Mouse (Mus musculus) cerebellum, adult 11-12 months (tissue): ENCODE results near the gene BC017158.
"Not testable (repeated sequence)": the region's sequence is repeated elsewhere in the genome, so short reads cannot be mapped to it uniquely, and the experiment has no call there.

ENCODE experiments used
- DNase-seq: peaks from one replicate; pipeline ENCODE4 v3.0.0; 2022

BC017158 gene

GRCm38 (mm10) chr7:128297617-128298480 is at the start of gene BC017158:
TSS of gene BC017158 (minus strand) at chr7:128298170.
- peak; percentile 62 for DNase-seq

DNA sequence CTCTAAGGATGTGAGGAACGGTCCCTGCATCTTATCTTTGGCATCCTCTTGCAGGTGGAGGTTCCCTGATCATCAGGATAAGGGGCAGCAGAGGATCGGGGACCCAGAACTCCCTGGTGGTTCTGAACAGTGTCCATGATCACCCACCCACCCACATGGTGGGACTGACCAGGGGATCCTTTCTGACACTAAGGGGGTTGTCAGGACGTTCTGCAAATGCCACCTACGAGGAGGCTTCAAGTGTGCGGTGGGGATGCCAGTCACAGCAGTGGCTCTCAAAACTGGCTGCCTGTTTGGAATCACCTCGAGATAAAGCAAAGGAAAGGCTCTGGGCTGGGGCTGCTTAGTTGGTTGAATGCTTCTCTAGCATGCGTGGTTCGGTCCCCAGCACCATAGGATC is 49.0 kb upstream of the BC017158 start:
- DNase-seq: no peak

- DNase-seq: no peak
Observed at GRCm38 (mm10) chr7:128346522-128346921, 48.6 kb upstream of the BC017158 start.

DNA sequence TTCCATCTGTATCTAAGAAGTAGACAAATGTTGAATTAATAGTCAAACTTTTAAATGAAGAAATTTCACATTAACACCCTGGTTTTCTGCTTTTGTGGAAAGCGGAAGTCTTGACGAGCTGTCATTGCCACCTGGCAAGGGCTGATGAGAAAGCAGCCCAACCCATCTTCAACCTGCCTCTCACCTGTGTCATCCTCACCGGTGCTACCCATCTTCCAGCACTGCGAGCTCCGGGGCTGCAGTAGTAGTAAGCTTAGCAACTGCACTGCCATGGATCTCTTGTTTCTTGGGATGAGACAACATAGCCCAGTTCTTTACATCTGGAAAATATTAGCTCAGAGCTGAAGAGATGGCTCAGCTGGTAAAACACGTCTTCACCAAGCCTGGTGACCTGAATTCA is 47.7 kb upstream of the BC017158 start:
- no peak for DNase-seq

DNA sequence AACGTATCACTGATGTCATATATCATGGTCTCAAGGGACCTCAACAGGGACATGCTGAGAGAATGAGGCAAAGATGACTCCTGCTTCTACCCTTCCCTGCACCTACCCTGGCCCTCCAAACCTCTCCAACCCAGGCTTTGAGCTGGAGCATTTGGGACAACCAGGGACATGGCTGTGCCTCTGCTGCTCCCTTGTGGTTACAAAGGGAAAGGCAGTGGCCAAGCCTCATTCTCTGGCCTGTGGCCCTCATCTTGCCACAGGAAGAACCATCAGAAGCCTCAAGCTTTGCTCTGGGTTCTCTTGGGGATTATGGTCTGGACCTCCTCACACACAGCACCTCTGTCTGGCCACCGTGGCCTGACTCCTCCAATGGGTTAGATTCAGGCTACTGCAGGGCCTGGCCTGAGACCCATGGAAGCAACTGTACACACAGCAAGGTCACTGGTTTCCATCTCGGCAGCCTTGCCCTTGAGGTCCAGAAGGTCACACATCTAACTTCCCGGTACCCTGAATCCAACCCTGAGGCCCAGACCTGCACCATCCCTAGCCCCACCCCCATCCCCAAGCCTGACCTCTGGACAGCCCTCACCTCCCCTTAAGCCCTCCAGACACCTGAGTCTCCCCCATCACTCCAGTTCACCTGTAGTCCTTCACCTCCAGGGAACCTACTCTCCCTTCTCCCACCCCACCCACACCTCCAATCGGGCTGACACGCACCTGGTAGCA is 47.1 kb upstream of the BC017158 start:
- peak; percentile 72 for DNase-seq

DNA sequence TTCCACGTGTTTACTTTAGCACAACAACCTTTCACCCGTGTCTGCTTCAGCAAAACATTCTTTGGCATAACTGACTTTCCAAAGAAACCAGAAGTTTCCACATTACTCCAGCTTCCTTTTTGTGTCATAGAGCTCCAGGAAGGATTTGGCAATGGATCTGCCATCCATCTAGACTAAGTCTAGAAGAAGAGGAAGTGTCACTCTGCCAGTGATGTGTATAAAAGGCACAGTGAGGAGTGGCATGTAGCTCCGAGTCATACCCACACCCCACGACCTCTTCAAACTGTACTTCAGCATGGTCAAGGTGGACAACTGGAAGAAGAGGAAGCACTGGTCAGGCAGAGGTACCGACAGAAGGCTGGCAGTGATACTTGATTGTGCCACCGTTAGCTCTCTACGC is 46.5 kb upstream of the BC017158 start:
- DNase-seq: no peak

DNA sequence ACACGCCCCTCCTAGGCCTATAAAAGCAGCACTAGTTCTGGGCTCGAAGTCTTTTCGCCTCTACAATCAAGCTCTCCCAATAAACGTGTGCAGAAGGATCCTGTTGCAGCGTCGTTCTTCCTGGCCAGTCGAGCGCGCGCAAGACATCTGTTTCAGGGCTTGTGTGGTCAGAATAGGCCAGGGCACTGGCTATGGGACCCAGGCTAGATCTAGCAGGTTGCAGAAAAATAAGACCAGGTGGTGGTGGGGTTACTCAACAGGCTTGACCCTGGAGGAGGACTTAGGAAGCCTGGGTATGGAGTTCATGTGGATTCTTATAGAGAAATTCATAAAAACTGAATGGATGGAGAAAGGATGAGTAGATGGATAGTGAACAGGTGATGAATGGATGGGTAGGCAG is 44.7 kb upstream of the BC017158 start:
- not testable (repeated sequence) for DNase-seq

DNA sequence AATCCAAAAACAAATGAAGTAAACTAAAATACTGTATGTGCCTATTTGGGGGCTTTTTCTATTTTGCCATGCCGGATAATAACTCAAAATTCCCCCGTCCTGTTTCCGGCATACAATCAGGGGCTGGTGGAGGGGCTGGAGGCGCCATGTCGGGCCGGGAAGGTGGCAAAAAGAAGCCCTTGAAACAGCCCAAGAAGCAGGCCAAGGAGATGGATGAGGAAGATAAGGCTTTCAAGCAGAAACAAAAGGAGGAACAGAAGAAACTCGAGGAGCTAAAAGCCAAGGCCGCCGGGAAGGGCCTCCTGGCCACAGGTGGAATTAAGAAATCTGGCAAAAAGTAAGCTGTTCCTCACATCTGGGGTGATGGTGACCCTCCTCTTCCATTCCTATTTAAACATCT is 42.4 kb upstream of the BC017158 start:
- not testable (repeated sequence) for DNase-seq

GRCm38 (mm10) chr7:128332896-128333295 is 34.9 kb upstream of the BC017158 start:
- DNase-seq: no peak

DNA sequence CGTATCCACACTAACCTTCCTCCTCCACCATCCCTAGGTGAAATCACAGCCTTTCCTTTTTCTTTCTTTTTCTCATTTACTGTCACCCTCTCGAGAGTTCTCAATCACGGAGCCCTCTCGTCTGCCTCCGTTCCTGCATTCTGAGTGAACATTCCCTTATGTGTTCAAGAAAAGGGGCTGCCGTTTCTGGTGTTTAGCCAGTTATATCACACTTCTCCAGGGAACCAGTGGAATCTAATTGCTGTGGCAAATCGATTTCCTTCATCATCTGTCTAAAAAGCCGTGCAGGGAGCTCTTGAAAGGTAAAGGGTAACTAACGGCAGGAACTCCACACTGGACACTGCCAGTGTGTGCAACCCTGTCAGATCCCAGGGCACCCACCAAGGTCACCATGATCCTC is 33.0 kb upstream of the BC017158 start:
- DNase-seq: no peak

- no peak for DNase-seq
Observed at GRCm38 (mm10) chr7:128324977-128325376, 27.0 kb upstream of the BC017158 start.

- DNase-seq: no peak
Observed at GRCm38 (mm10) chr7:128321260-128321659, 23.3 kb upstream of the BC017158 start.

DNA sequence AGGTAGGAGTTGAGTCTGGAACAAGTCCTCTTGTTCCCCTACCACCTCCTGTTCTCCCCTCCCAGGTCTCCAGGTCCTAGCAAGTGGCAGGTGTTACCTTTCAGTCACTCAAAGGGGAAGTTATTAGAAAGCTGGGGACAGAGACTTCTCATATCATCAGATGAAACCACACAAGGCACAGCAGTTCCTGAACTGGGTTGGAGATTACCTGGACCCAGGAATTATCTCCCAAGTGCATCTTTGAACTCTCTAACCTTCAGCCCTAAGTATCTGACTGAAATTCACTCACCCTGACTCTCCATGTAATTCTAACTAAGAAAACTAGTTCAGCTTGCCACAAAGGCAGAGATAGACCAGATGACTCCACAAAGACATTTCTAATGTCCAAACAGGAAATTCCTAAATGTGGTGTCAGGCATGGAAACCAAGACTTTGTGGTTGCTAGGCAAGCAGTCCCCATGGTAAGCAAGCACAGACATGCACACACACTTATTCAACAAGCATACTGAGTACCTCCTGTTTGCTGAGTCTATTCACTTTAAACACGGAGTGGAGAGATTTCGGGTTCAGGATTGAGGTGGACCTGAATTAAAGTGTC is 22.3 kb upstream of the BC017158 start:
- no peak for DNase-seq

GRCm38 (mm10) chr7:128319140-128319539 is 21.2 kb upstream of the BC017158 start:
- no peak for DNase-seq

DNA sequence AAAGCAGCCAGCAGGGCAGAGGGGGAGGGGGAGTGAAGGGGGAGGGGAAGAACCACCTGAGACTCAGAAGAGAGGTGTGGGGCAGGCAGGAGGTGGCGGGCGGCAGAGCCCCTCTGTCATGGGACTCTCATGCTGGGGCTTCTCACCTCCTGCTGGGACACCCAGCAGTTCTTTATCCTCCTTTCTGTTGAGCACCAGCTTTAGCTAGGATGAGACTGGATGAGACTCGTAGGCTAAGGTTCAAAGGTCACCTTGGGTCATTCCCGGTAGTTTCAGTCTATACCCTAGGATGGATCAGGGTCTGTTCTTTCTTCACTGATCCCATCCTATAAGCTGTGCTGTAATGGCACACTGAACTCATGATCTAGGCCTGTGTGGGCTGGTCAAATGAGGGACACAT is 19.0 kb upstream of the BC017158 start:
- no peak for DNase-seq

- no peak for DNase-seq
Observed at GRCm38 (mm10) chr7:128314491-128314890, 16.5 kb upstream of the BC017158 start.

- no peak for DNase-seq
Observed at GRCm38 (mm10) chr7:128313601-128314000, 15.6 kb upstream of the BC017158 start.

DNA sequence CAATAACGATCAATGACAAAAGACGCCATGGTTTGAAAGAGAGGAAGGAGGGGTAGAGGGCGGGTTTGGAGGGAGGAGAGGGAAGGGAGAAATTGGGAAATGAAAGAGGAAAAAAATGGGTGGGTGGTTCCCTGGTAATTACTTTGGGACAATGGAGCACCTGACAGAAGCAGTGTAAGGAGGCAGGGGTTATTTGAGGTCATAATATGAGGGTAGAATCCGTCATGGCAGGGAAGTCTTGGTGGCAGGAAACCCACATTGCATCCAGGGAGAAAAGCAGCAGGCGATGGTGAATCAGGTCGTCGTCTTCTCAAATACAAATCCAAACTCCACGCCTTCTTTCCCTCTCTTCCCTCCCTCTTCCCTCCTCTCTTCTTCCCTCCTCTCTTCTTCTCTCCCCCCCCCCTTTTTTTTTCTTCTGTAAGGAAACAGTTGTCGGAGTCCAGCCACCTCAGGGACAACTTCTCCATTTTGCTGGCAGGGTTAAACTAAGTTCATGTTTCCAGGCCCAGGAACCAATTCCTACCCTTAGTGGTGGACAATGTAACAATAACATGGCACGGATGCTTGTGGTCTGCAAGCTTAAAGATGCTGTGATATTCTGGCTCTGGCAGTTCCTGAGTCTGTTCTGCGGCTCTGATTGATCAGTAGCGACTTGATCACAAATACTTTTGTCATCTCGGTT is 14.5 kb upstream of the BC017158 start:
- DNase-seq: no peak

DNA sequence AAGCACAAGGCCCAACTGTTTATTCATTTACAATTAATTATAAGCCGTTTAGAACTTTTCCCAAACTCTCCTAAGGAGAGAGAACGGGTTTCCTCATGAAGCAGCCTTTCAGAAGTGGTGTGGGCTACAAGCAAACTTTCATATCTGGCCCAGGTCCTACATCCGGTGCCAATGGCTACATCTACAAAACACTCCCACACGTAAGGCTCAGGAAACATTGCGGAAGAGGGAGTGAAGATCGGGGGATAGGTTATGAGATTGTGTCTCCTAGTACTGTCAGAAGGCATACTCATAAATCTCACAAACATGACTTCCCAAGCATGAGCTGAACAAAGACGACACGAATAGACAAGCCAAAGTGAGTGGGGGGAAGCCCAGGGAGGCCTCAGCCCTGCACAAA is 13.8 kb upstream of the BC017158 start:
- DNase-seq: no peak

DNA sequence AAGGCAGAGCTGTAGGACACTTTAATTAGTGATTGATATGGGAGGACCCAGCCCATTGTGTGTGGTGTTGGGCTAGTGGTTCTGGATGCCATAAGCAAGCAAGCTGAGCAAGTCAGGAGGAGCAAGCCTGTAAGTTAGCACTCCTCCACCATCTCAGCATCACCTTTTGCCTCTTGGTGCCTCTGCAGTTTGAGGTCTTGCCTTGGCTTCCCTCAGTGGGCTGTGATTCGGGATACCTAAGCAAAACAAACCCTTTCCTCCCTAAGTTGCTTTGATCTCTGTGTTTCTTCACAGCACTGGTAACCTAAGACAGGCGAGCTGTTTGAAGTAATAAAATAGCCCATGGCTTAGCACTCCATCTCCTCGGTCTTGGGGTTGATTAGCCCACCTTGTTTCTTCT is 13.3 kb upstream of the BC017158 start:
- DNase-seq: no peak

DNA sequence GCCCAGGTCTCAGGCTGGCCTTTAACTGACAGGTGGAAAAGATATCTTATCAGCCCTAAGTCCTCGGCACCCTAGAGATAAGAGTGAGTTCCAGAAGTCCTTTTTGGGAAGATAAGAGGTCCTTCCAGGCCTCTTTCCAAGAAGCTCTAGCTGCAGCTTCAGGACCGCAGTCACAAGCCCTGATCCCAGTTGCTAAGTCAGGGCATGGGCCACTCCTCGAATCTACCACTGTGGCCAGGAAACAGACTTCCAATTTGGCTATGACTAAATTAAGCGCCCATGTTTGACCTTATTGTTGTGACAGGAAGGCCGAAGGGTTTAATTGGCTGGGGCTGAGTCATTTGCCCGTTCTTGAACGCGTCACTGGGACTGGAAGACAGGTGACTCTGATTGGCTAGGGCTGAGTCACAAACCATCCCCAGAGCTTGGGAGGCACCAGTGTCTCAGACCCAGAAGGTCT is 12.3 kb upstream of the BC017158 start:
- DNase-seq: no peak

DNA sequence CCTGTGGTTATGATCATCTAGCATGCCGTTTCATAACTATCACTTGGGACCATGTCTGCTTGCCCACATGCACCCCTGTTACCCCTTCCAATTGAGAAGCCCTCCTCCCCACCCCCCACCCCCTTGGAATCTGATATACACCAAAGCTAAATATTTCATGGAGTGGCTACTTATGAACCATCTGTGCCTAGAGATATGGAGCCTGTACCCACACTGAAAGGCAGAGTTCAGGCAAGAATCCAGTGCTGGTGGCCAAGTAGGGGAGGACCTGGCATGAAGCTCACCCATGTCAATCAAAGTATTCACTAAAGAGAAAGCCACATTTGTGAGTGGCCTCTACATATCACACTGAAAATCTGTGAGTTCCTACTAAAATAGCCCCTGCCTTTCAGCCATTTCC is 11.8 kb upstream of the BC017158 start:
- no peak for DNase-seq

DNA sequence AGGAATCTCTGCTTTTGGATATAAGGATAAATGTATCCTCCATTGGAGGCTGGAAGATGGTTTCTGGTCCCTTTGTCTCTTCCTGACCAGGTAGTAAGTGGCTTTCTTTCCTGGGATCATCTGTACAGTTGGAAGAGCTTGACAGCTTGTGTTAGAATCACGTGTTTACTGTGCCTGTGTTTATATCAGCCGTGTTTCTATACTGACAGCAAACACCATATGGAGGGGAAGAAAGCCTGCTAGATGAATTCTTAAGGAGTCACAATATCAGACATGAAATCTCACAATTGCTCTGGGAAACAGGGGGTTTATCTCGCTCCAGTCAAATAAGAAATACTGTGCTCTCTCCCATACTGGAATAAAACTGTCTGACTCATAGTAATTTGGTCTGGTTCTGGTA is 11.2 kb upstream of the BC017158 start:
- no peak for DNase-seq
